ENCODE assay signal across 11 mouse cellular contexts in the genomic region with DNA sequence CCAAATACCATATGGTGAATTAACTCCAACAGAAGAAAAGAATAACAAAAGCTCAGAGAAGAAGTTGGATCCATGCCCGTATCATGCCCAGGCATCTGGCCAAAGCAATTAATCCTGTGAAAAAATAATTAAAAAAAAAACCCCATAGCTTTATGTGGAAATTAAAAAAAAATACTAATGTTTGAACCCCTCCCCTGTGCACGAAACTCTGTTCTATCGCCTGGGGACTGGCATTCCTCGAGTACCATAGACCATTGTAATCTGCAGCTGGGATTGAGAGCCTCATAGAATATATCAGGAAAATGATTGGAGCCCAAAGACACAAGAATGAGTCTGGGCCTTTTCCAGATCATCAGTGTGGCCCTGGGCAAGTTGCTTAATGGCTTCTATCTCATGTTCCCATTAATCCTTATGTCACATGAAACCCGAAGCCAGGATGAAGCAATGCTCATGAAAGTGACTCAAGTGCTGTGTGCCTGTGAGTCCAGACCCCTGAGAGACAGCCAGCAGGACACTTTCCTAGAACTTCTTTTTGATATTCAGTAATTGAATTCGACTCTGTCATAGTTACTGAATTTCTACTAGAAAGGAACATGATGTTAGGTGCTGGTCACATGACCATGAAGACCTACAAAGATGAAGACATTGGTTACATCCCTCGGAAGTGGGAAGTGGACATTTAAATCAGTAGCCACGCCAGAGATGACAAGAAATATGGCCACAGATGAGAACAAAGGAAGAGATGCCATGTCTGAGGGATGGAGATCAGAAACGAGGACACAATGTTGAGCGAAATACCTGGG. TPM values are rescaled to one million over a fixed set of nuclear protein-coding genes. Genes with fewer than 3 reads are reported as not detected.
DNase-seq lines count a peak whose midpoint lies in the region; ATAC-seq lines count a peak whose summit lies in the region.
"Had no signal": no experiment of that assay in that cellular context is flagged by ENCODE, and none has a peak within 500 bp of the region (broad histone marks: within the 10 kb centered on the region; RNA-seq: fewer than 3 reads in every experiment).

No protein-coding gene starts in this region.

- ATAC-seq in heart, embryonic 16.5 days (replicated peaks; ENCODE audit: extremely low read depth, insufficient read depth, low FRiP score), result no peak
- no peak for ATAC-seq in liver, embryonic 12.5 days
- ATAC-seq in granulocyte monocyte progenitor cell, adult 5-6 weeks (replicated peaks; ENCODE audit: poor library complexity, severe bottlenecking), result no peak
- ATAC-seq: intestine, postnatal 0 days had no signal

- peak overlapping the region; percentile 60; the same call in 1 of the 2 replicates for H3K4me3 ChIP-seq in heart, embryonic 16.5 days (ENCODE audit: low read length)
- H3K4me3 ChIP-seq in liver, embryonic 12.5 days, result no peak overlapping the region
- H3K4me3 ChIP-seq: megakaryocyte, embryonic 14.5 days had no signal

- WGBS in heart, embryonic 16.5 days, result 59% methylated on average over 10 of the region's 10 CpGs
- WGBS in liver, embryonic 12.5 days (ENCODE audit: insufficient replicate concordance), result 58% methylated on average over 10 of the region's 10 CpGs

- H3K9ac ChIP-seq in heart, embryonic 16.5 days (ENCODE audit: low read length), result peak overlapping the region; percentile 1; the same call in 1 of the 2 replicates
- H3K9ac ChIP-seq in liver, embryonic 12.5 days, result no peak overlapping the region

- H3K27me3 ChIP-seq in heart, embryonic 16.5 days (ENCODE audit: control insufficient read depth, insufficient read depth, low read length), result no peaks in the 10 kb centered on the region; the same call in 1 of the 2 replicates
- H3K27me3 ChIP-seq in liver, embryonic 12.5 days (replicated peaks), result peaks cover 7% of the 10 kb centered on the region; the same call in 1 of the 2 replicates

- no peaks in the 10 kb centered on the region for H3K36me3 ChIP-seq in heart, embryonic 16.5 days (ENCODE audit: control insufficient read depth, insufficient read depth)
- no peaks in the 10 kb centered on the region for H3K36me3 ChIP-seq in liver, embryonic 12.5 days

- H3K4me2 ChIP-seq in heart, embryonic 16.5 days (ENCODE audit: low read depth, low read length), result peak overlapping the region; percentile 72
- peak overlapping the region; percentile 45 for H3K4me2 ChIP-seq in liver, embryonic 12.5 days

- H3K4me1 ChIP-seq in heart, embryonic 16.5 days (ENCODE audit: control insufficient read depth, insufficient read depth, low read length), result peaks cover 50% of the 10 kb centered on the region
- peaks cover 6% of the 10 kb centered on the region; the same call in 1 of the 2 replicates for H3K4me1 ChIP-seq in liver, embryonic 12.5 days
- H3K4me1 ChIP-seq: megakaryocyte, embryonic 14.5 days had no signal

- no peak for DNase-seq in heart, adult 8-10 months (ENCODE audit: low spot score)
- DNase-seq in 416B (ENCODE audit: low read depth), result peak; percentile 1
- peak; percentile 13 for DNase-seq in adrenal gland, postnatal 25 days
- DNase-seq in urinary bladder, postnatal 4 days (ENCODE audit: low spot score in 2 of 2), result no peak
- DNase-seq in yolk sac, embryonic 10.5 days (ENCODE audit: low spot score), result no peak
- DNase-seq: cerebellum, postnatal 36 days had no signal

- peak overlapping the region; percentile 51 for H3K27ac ChIP-seq in heart, embryonic 16.5 days (ENCODE audit: low read length)
- H3K27ac ChIP-seq in liver, embryonic 12.5 days, result peak overlapping the region; percentile 63; the same call in 1 of the 2 replicates

- H3K9me3 ChIP-seq in heart, embryonic 16.5 days (replicated peaks; ENCODE audit: control insufficient read depth, low read length), result no peaks in the 10 kb centered on the region
- no peaks in the 10 kb centered on the region for H3K9me3 ChIP-seq in liver, embryonic 12.5 days (replicated peaks)
- H3K9me3 ChIP-seq: megakaryocyte, embryonic 14.5 days had no signal

RNA-seq across cellular contexts. Expression of a gene that starts 1.3 kb away (rescaled TPM):
- polyA plus RNA-seq in heart, embryonic 16.5 days (2015; fragmentation: Nextera tagmentation; extraction: Ambion mirVana), result 7.1 and 11.4 TPM in 2 replicates
- 1 to 10 TPM; 2.3 to 4.4 (median 3.6) TPM for total RNA-seq in heart, adult 8-10 months (2022)
- 9.7 and 15.2 TPM in 2 replicates for total RNA-seq in adrenal gland, postnatal 25 days (2021)
- 4.3 and 4.9 TPM in 2 replicates for polyA plus RNA-seq in liver, embryonic 12.5 days (2016; fragmentation: Nextera tagmentation; extraction: Ambion mirVana)
- 1.7 and 2.0 TPM in 2 replicates for total RNA-seq in granulocyte monocyte progenitor cell, adult 5-6 weeks (2014; fragmentation: Nextera tagmentation)
- total RNA-seq in granulocyte monocyte progenitor cell, adult 5-6 weeks (2017), result 2.2 and 3.6 TPM in 2 replicates

RNA-seq across cellular contexts. Expression of a gene that starts 1.8 kb away (rescaled TPM):
- 13.6 and 13.8 TPM in 2 replicates for polyA plus RNA-seq in heart, embryonic 16.5 days (2015; fragmentation: Nextera tagmentation; extraction: Ambion mirVana)
- total RNA-seq in heart, adult 8-10 months (2022), result 10 to 100 TPM; 14.5 to 24.1 (median 18.5) TPM
- total RNA-seq in adrenal gland, postnatal 25 days (2021), result 119 TPM in 2 replicates
- polyA plus RNA-seq in liver, embryonic 12.5 days (2016; fragmentation: Nextera tagmentation; extraction: Ambion mirVana), result 19.1 and 21.4 TPM in 2 replicates
- not detected in 2 replicates for total RNA-seq in granulocyte monocyte progenitor cell, adult 5-6 weeks (2014; fragmentation: Nextera tagmentation)
- not detected in 2 replicates for total RNA-seq in granulocyte monocyte progenitor cell, adult 5-6 weeks (2017)

Comparison
In these comparisons a context has a peak if more than half of its experiments do, and no peak if none do; other contexts are left out.
1. DNase-seq: peak in 416B (single experiment) and adrenal gland, postnatal 25 days (single experiment); none in heart, adult 8-10 months (single experiment), urinary bladder, postnatal 4 days (0 of 2) and yolk sac, embryonic 10.5 days (single experiment).
2. RNA of a gene that starts 1.8 kb away (total RNA-seq): 119 TPM in adrenal gland, postnatal 25 days and 14.5 to 24.1 TPM in heart, adult 8-10 months; not detected in granulocyte monocyte progenitor cell, adult 5-6 weeks; every median in the first group is over 10 times any median in the second.